Mouse (Mus musculus) CD4-positive helper T cell, adult 2 months (primary cell): ENCODE data around the gene Vps9d1.
"Not testable (repeated sequence)": the region's sequence is repeated elsewhere in the genome, so short reads cannot be mapped to it uniquely, and the experiment has no call there.

Experiments used
- DNase-seq: peaks from one replicate; pipeline ENCODE4 v3.0.0-alpha.2; 2012; ENCODE audit warnings: low read depth, missing footprints, low spot score

Vps9d1 gene

DNA sequence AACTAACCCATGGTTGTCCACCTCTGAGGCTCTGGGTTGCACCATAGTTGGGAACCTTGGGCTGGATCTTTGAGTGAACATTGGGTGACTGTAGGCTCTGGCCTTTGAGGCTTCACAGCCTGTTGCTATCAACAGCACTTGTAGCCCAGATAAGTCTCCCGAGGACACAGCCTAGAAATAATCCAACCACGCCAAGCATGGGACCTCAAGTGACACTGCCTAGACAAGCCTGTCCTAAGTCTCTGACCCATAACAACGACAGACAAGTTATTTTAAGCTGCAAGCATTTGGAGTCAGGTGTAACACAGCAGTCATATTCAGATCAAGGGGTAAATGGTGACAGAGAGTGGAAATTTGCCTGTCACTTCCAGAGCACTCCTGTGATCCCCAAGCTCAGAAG is 38.7 kb downstream of the Vps9d1 start:
- no peak for DNase-seq

DNA sequence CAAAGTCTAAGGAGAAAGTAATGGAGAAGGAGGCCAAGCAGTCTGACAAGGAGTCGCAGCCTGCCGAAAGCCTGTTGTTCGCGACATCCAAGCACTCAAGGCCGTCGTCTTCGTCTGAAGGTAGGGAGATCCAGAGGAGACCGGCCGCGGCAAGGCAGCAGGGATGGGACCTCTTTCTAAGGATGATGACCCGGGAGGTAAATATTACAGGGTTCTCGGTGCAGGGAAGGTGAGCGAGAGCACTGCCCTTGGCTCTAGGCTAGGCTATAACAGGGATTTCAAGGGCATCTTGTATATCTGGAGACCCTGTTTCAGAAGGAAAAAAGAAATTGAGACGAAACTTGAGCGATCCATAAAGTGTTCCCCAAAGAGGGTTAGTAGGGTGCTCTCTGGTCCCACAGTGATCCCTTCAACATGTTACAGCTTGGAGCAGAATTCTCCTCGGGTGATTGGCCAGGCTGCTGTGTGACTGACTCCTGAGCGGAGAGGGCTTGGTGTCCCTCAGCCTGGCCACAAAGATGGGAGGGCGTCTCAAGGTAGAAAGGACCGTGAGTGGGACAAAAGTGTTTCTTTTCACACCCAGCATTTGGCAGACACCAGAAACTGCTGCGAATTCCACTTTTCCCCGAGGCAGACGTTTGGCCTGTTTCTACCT is 40.9 kb downstream of the Vps9d1 start:
- DNase-seq, result no peak

DNA sequence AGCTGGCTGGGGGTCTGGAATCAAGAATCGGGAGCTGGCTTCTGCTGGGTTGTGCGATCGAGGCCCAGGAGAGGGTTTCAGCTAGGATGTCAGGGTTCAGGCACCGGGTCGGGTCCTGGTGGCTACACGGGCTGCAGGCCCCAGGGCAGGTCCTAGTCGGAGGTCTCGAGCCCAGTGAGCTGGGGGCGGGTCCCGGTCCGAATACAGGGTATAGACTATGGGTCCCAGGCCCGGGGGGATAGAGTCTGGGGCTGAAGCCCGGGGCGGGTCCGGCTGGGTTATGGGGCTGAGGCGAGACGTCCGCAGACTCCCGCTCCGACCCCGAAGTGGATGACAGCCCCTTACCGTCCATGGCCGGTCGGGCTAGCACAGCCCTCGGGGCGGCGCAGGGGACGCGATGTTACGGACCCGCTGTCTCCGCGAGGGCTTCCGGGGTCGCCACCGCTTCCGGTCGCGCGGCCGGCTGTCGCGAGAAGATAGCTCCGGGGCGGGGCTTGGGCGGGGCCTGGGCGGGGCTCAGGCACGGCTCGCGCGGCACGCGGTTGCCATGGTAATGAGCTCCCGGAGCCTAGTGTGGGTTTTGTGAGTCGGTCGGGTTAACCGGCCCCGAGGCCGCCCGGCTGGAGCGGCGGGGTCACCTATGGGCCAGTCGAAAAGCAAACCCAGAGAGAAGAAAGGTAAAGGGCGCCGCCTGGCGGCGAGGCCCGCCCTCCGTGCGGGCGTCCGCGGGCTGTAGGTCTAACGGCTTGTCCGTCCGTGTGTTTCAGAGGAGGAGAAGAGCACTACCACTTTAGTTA is 41.6 kb downstream of the Vps9d1 start, which contains the start of the genes Chmp1a and Spata33:
Gene Chmp1a (minus strand): TSS at position 443 of the 797 bp plus-strand sequence.
Gene Spata33 (plus strand): TSS at position 512 of the 797 bp plus-strand sequence.
- peak; percentile 93 for DNase-seq

DNA sequence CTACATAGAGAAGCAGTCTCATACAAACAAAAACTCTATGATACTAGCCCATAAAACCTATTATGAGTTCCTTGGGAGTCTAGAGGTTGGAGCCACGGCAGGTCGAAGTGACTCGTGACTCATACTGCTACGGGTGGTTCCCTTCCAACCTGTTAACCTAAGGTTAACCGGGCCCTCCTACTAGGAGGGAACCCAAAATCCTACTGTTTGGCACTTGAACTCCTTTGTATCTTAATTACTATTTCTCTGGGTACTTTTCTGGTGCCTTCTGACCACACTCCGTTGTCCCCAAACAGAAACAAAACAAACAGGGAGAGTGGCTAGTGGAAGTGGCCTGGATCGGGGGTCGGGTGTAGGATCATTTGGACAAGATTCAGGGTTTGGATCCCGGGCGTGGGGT is 42.3 kb downstream of the Vps9d1 start:
- peak; percentile 24 for DNase-seq

DNA sequence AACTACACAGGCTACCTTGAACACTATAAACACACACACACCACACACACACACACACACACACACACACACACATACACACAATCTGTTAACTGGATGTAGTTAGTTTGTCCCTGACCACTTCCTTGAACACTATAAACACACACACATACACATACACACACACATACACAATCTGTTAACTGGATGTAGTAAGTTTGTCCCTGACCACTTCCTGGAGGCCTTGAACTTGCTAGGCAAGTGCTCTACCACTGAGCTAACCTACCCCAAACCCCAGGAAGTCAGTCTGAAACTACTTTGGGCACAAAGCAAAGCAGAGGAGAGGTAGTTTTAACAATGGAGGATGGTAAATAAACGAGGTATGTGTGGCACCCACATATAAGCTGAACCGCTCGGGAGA is 50.6 kb downstream of the Vps9d1 start:
- DNase-seq, result peak; percentile 72

DNA sequence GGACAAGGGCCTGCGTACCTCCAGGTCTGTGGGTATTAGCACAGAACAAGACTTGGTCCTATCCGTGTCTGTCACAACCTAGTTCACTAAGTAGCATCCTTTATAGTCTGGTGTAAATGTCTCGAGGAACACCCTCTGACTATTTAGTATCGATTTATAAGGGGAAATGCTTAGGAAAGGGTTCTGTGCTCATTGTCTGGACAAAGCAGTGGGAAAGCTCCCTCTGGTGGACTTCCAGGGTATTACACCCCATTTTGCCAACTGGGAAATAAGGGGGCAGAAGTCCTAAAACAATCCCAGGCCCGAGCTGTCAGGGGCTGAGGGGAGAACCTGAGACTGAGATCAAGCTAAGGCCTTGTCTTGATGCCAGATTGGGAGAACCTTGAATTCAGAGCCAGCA is 51.9 kb downstream of the Vps9d1 start:
- peak; percentile 66 for DNase-seq

DNA sequence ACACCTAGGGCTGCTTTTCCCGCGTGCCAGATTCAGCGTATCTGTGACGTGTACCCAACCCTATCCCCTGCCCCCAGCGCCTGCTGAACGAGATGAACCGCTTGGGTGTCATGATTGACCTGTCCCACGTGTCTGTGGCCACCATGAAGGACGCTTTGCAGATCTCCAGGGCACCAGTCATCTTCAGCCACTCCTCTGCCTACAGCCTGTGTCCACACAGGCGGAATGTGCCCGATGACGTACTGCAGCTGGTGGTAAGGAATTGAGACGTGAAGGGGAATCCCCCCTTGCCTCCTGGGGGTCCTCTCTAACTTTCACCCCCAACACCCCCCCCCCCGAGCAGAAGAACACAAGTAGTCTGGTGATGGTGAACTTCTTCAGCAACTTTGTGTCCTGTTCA is 54.3 kb downstream of the Vps9d1 start:
- DNase-seq, result no peak

DNA sequence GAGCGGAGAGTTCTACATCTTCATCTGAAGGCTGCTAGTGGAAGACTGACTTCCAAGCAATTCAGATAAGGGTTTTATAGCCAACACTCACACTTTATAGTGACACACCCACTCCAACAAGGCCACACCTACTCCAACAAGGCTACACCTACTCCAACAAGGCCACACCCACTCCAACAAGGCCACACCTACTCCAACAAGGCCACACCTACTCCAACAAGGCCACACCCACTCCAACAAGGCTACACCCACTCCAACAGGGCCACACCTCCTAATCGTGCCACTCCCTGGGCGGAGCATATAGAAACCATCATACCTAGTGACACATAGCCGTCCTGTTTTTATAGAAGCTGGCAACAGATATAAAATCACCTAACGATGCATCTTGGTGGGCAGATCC is 57.1 kb downstream of the Vps9d1 start:
- DNase-seq, result not testable (repeated sequence)

DNA sequence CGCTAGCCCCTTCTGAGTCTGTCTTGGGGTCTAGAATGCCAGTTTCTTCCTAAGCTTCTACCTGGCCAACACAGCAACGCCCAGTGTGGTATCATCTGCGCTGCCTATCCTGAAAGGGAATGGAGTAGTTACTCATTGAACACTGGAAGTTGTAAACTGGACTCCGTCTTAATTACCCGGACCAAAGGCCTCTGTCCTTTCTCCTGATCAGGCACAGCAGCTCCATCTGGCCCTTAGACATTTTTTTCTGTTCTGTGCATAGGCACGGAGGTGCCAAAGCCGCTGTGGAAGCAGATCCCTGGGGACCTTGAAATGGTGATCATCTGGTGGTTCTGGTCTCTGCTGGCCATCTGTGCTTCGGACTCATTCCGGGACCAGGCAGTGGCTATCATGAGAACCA is 60.4 kb downstream of the Vps9d1 start:
- no peak for DNase-seq
